Comparison of ENCODE assay signal across 21 mouse cellular contexts in the genomic region with DNA sequence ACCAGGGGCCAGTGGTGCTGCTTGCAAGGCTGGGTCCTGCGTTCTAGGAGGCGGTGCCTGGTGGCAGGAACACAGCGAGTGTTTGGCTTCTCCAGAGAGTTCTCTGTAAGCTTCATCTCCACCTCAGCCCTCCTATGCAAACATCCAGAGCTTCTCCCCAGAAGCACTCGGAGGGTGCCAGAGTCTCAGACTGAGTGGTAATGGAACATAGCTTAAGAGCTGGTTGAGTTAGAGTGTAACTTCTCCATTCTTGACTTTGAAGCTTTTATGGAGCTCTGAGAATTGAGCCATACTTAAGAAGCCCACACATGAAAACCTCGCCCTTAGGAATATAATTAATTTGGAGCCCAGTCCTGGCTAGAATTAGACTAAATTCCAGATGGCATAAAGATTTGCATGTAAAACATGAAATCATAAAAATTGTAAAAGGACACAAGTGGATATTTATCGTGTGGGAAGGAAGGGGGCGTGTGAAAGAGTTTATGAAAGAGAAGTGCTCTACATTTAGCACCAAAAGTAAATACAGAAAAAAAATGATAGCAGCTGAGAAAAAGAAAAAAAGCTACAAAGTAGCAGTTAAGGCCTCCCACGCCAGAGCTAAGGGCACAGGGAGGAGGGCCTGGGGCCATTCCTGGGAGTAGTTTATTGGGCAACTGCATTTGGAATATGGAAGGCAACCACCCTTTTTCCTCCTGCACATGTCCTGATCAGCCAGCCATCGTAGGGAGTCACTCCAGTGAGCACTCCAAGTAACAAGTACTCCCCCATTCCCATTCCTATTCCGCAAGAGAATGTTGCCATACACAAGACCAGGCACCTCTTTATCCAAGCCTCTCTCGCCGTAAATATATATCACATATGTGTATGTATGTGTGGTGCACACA. TPM values are rescaled to one million over a fixed set of nuclear protein-coding genes. Genes with fewer than 3 reads are reported as not detected.
DNase-seq lines count a peak whose midpoint lies in the region; ATAC-seq lines count a peak whose summit lies in the region.
"Had no signal": no experiment of that assay in that cellular context is flagged by ENCODE, and none has a peak within 500 bp of the region (broad histone marks: within the 10 kb centered on the region; RNA-seq: fewer than 3 reads in every experiment).

No protein-coding gene starts in this region.

- H3K9ac ChIP-seq in lung, embryonic 15.5 days, result no peak overlapping the region
- H3K9ac ChIP-seq: embryonic facial prominence, embryonic 12.5 days had no signal

- ATAC-seq in lung, embryonic 15.5 days (ENCODE audit: borderline replicate concordance, extremely low read depth, low FRiP score, low TSS enrichment), result no peak
- ATAC-seq: hindbrain, postnatal 0 days; midbrain, embryonic 16.5 days had no signal

- 66% methylated on average over 12 of the region's 12 CpGs for WGBS in lung, embryonic 15.5 days

- 0 out of 2 replicates have a peak, but pooled peaks cover 6% of the 10 kb centered on the region for H3K4me1 ChIP-seq in lung, embryonic 15.5 days
- H3K4me1 ChIP-seq: embryonic facial prominence, embryonic 12.5 days had no signal

- no peak overlapping the region for H3K4me2 ChIP-seq in lung, embryonic 15.5 days
- H3K4me2 ChIP-seq: embryonic facial prominence, embryonic 12.5 days; heart, embryonic 11.5 days had no signal

- H3K9me3 ChIP-seq in lung, embryonic 15.5 days, result no peaks in the 10 kb centered on the region
- H3K9me3 ChIP-seq: embryonic facial prominence, embryonic 12.5 days; megakaryocyte, embryonic 14.5 days had no signal

- intact Hi-C loops in heart, postnatal 25 days (cut with DNase I), result no loop called here

- no peaks in the 10 kb centered on the region for H3K36me3 ChIP-seq in lung, embryonic 15.5 days
- H3K36me3 ChIP-seq: embryonic facial prominence, embryonic 12.5 days had no signal

- DNase-seq in heart, adult 11 months, result peak; percentile 93
- no peak for DNase-seq in heart, postnatal 25 days (ENCODE audit: low spot score)
- no peak for DNase-seq in lung, postnatal 10 days
- peak; percentile 22 for DNase-seq in urinary bladder, postnatal 14 days (ENCODE audit: low spot score)
- DNase-seq in urinary bladder, postnatal 25 days (ENCODE audit: low spot score), result no peak
- DNase-seq in kidney, postnatal 14 days, result no peak
- DNase-seq: cerebellum, adult 11-12 months; heart, postnatal 4 days; kidney, adult 2 months; thymus, postnatal 4 days had no signal

- no peaks in the 10 kb centered on the region for H3K27me3 ChIP-seq in lung, embryonic 15.5 days
- H3K27me3 ChIP-seq: embryonic facial prominence, embryonic 12.5 days; megakaryocyte, embryonic 14.5 days had no signal

- peak overlapping the region; percentile 21; the same call in 1 of the 2 replicates for H3K27ac ChIP-seq in lung, embryonic 15.5 days
- H3K27ac ChIP-seq: embryonic facial prominence, embryonic 12.5 days; hindbrain, postnatal 0 days; stomach, postnatal 0 days had no signal

- no peak overlapping the region for H3K4me3 ChIP-seq in lung, embryonic 15.5 days
- H3K4me3 ChIP-seq: embryonic facial prominence, embryonic 12.5 days; megakaryocyte, embryonic 14.5 days had no signal

RNA-seq across cellular contexts. Expression of a gene that starts 30.7 kb away (rescaled TPM):
- total RNA-seq in heart, postnatal 25 days (2021), result 10 to 100 TPM; 58.2 to 70.4 TPM
- 70.0 and 74.5 TPM in 2 replicates for polyA plus RNA-seq in lung, embryonic 15.5 days (2015; fragmentation: Nextera tagmentation; extraction: Ambion mirVana)

RNA-seq across cellular contexts. Expression of a gene that starts 35.3 kb away (rescaled TPM):
- under 1 TPM in 1 of 2 experiments, not detected in 1; 0.78 TPM for total RNA-seq in heart, postnatal 25 days (2021)
- 0.75 and 0.98 TPM in 2 replicates for polyA plus RNA-seq in lung, embryonic 15.5 days (2015; fragmentation: Nextera tagmentation; extraction: Ambion mirVana)
- total RNA-seq: ES-E14; hindbrain, postnatal 0 days had no signal
- polyA plus RNA-seq: embryonic facial prominence, embryonic 12.5 days; forebrain, embryonic 11.5 days; hindbrain, postnatal 0 days; limb, embryonic 11.5 days; midbrain, embryonic 16.5 days; spleen, adult 2 months had no signal

Comparison
In these comparisons a context has a peak if more than half of its experiments do, and no peak if none do; other contexts are left out.
1. DNase-seq: peak in heart, adult 11 months (single experiment) and urinary bladder, postnatal 14 days (single experiment); none in heart, postnatal 25 days (single experiment), lung, postnatal 10 days (single experiment), urinary bladder, postnatal 25 days (single experiment) and kidney, postnatal 14 days (single experiment).